Mouse (Mus musculus) cerebellum, postnatal 14 days (tissue): ENCODE data around the gene Hp1bp3.
A peak's percentile ranks its signal among the peaks of the same experiment; 100 is the strongest.

Source experiments
- DNase-seq, 2 experiments: peaks; one replicate each; pipeline ENCODE4 v3.0.0; 2021; ENCODE audit warnings: mixed read lengths in 2 of 2

Hp1bp3 gene

GRCm38 (mm10) chr4:138216200-138216890 lies at the start of gene Hp1bp3:
Hp1bp3 (plus strand) TSS chr4:138216296.
- DNase-seq: peak; percentile 85 to 88

GRCm38 (mm10) chr4:138166519-138166918 lies 49.6 kb upstream of the Hp1bp3 start:
- DNase-seq: no peak

GRCm38 (mm10) chr4:138168162-138168561 lies 47.9 kb upstream of the Hp1bp3 start:
- DNase-seq: no peak

- no peak for DNase-seq
Measured at GRCm38 (mm10) chr4:138169420-138169819, 46.7 kb upstream of the Hp1bp3 start.

- DNase-seq: no peak
Measured at GRCm38 (mm10) chr4:138172686-138173085, 43.4 kb upstream of the Hp1bp3 start.

GRCm38 (mm10) chr4:138179391-138179790 lies 36.7 kb upstream of the Hp1bp3 start:
- peak in 1 of 2 experiments; percentile 22 for DNase-seq

GRCm38 (mm10) chr4:138180719-138181118 lies 35.4 kb upstream of the Hp1bp3 start:
- DNase-seq: no peak

- DNase-seq: no peak
Measured at GRCm38 (mm10) chr4:138184056-138184455, 32.0 kb upstream of the Hp1bp3 start.

- no peak for DNase-seq
Measured at GRCm38 (mm10) chr4:138184573-138184981, 31.5 kb upstream of the Hp1bp3 start.

GRCm38 (mm10) chr4:138185961-138186360 lies 30.1 kb upstream of the Hp1bp3 start:
- no peak for DNase-seq

GRCm38 (mm10) chr4:138187995-138188394 lies 28.1 kb upstream of the Hp1bp3 start:
- peak in 1 of 2 experiments; percentile 23 for DNase-seq

- DNase-seq: no peak
Measured at GRCm38 (mm10) chr4:138192561-138192960, 23.5 kb upstream of the Hp1bp3 start.

- DNase-seq: no peak
Measured at GRCm38 (mm10) chr4:138200769-138201168, 15.3 kb upstream of the Hp1bp3 start.

GRCm38 (mm10) chr4:138201696-138202095 lies 14.4 kb upstream of the Hp1bp3 start:
- DNase-seq: no peak

- no peak for DNase-seq
Measured at GRCm38 (mm10) chr4:138210116-138210515, 6.0 kb upstream of the Hp1bp3 start.

- no peak for DNase-seq
Measured at GRCm38 (mm10) chr4:138213861-138214260, 2.2 kb upstream of the Hp1bp3 start.

- DNase-seq: peak in 1 of 2 experiments; percentile 18
Measured at GRCm38 (mm10) chr4:138215671-138216199, 361 bp upstream of the Hp1bp3 start.

GRCm38 (mm10) chr4:138216891-138217392 lies 846 bp downstream of the Hp1bp3 start:
- peak; percentile 99 for DNase-seq

- no peak for DNase-seq
Measured at GRCm38 (mm10) chr4:138217441-138217840, 1.3 kb downstream of the Hp1bp3 start.

- DNase-seq: no peak
Measured at GRCm38 (mm10) chr4:138217951-138218685, 2.0 kb downstream of the Hp1bp3 start.

- DNase-seq: peak in 1 of 2 experiments; percentile 24
Measured at GRCm38 (mm10) chr4:138219331-138219730, 3.2 kb downstream of the Hp1bp3 start.

- no peak for DNase-seq
Measured at GRCm38 (mm10) chr4:138220761-138221160, 4.7 kb downstream of the Hp1bp3 start.

- no peak for DNase-seq
Measured at GRCm38 (mm10) chr4:138221406-138221805, 5.3 kb downstream of the Hp1bp3 start.

GRCm38 (mm10) chr4:138222396-138222795 lies 6.3 kb downstream of the Hp1bp3 start:
- DNase-seq: no peak
